Mouse (Mus musculus) urinary bladder, postnatal 25 days (tissue): ENCODE measurements around the gene Sclt1.

Experiments used
- DNase-seq: peaks from one replicate; pipeline ENCODE4 v3.0.0; 2022; ENCODE audit warnings: low spot score

Sclt1 gene

GRCm38 (mm10) chr3:41606330-41606664 lies 136.0 kb downstream of the Sclt1 start:
- no peak for DNase-seq

- DNase-seq, result no peak
Measured at GRCm38 (mm10) chr3:41605601-41606329, 136.5 kb downstream of the Sclt1 start.

DNA sequence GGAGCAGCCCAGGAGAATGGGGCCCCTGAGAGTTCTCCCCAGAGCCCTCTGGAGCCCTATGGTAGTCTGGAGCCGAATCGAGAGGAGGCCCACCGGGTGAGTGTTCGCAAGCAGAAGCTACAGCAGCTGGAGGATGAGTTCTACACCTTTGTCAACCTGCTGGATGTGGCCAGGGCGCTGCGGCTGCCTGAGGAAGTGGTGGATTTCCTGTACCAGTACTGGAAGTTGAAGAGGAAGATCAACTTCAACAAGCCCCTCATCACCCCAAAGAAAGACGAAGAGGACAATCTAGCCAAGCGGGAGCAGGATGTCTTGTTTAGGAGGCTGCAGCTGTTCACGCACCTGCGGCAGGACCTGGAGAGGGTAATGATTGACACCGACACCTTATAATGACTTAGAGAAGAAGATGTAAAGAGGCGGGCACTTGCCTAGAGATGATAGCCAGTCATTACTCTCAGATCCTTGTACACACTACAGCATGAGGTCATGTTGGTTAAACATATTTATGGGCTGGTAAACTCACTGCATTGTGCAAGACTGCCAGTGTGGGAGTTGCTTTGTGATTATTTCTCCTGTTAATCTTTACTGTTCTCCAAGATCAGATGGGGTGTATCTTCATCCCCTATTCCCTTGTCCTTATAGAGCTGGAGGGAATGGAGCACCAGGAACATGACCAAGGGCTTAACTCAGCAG lies 137.5 kb downstream of the Sclt1 start:
- no peak for DNase-seq

- no peak for DNase-seq
Measured at GRCm38 (mm10) chr3:41603470-41604019, 138.8 kb downstream of the Sclt1 start.

DNA sequence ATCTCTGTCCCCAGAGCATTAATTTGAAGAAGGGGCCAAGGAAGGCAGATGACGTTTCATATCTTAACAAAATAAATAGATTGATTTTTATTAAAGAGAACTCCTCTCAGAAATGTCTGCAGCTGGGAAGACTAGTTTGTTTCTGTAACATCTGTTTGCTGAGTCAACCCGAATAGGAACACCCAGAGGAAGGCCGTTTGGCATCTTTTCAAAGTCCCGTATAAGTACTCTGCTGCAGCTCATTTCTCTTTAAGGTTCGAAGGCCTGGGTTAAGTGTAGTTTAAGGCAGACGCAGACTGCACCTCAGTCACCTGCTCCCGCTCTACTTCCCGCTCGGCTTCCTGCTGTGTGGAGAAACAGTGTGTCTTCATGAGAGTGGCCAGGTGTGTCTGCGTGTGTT lies 139.4 kb downstream of the Sclt1 start:
- DNase-seq, result no peak

- DNase-seq, result no peak
Measured at GRCm38 (mm10) chr3:41601226-41602020, 140.9 kb downstream of the Sclt1 start.

DNA sequence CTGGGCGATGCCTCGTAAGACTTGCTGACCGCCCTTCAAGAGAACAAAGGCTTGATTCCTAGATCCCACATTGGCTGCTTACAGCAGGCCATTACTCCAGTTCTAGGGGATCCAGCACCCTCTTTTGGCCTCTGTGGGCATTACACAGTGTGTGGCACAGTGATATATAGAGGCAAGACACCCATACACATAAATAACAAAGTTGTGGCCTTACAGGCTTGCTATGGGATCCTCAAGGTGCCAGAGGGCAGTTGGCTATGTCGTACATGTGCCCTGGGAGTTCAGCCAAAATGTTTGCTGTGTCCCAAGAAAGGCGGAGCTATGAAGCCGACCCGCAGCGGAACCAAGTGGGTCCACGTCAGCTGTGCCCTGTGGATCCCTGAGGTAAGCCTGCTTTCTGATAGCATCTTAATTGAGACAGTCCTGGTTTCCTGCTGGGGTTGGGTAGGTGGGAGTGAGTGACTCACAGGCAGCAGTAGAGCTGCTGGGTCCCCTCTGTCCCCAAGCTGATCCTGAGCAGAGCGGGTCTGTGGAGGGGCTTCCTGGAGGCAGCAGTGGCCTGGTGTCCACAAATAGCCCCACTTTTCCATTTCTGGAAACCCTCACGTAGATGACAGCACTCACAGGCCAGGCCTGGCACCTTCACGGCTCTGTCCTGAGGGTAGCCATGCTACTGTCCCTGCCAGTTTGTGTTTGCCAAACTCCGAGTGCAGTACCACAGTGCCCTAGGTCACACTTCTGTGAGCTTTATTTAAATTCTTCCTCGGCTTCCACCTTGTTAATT lies 142.3 kb downstream of the Sclt1 start:
- DNase-seq, result peak; percentile 36

DNA sequence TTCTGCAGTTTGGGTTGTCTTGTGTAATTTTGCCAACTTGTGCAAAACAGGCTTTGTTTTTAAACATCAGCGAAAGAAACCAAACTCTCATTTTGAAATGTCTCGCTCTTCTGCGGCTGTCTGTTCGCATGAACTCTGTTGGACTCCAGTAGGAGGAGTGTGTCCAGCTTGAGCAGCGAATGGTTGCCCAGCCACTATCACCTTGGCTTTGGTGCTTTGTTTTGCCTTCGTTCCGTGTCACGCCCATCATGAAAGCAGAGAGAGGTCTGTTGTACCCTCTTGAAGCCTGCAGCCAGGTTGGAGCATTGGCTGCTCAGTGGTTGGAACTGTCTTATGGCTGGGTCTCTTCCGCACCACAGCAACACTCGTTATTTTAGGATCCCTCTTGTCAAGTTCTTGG lies 143.1 kb downstream of the Sclt1 start:
- DNase-seq, result no peak

DNA sequence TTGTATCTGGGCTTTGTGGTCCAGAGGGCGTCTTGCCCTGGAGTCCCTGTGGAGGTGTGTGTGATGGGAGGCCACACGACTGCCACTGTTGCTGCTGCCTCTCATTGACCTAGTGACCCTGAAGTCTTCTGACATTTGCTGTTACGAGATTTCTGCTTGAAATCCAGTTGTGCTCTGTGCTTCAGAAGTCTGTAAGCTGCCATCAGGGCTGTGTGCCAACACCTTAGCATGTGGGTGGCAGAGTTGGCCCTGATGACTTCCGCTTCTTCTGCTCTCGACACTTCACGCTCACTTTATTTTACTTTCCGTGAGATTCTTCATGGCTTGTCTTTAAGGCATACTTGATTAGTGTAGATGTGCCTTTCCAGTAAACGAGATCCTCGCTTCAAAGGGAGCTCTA lies 143.9 kb downstream of the Sclt1 start:
- no peak for DNase-seq

DNA sequence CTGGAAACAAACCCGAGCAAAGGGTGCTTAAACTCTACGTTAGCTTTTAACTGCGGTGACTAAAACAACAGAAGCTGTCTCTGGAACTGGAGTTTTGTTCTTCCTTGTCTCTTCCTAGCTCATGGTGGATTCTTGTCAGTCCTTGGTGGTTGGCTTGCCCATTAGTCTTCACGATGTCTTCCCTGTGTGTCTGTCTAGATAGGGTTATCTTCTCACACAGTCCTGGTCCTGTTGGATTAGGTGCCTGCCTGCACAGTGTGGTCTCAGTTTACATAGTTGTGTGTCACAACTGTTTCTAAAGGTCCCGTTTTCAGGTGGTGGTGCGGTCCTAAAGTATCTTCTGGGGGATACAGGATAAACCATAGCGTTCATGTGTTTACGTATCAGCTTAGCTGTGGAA lies 145.3 kb downstream of the Sclt1 start:
- DNase-seq, result no peak

DNA sequence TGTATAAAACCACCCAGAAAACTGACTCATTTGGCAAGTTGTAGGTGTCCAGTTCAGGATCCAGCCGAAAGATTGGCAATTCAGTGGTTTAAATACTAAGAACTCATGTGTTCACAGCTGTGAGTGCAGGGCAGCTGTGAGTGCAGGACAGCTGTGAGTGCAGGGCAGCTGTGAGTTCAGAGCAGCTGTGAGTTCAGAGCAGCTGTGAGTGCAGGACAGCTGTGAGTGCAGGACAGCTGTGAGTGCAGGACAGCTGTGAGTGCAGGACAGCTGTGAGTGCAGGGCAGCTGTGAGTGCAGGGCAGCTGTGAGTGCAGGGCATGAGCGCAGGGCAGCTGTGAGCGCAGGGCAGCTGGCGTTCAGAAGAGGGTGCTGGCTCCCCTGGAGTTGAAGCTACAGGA lies 147.3 kb downstream of the Sclt1 start:
- DNase-seq, result no peak

GRCm38 (mm10) chr3:41594097-41594879 lies 148.0 kb downstream of the Sclt1 start:
- no peak for DNase-seq

GRCm38 (mm10) chr3:41592805-41593204 lies 149.5 kb downstream of the Sclt1 start:
- no peak for DNase-seq

GRCm38 (mm10) chr3:41591651-41592170 lies 150.6 kb downstream of the Sclt1 start:
- DNase-seq, result no peak

GRCm38 (mm10) chr3:41590695-41591559 lies 151.4 kb downstream of the Sclt1 start:
- DNase-seq, result no peak

- DNase-seq, result no peak
Measured at GRCm38 (mm10) chr3:41589988-41590387, 152.3 kb downstream of the Sclt1 start.

GRCm38 (mm10) chr3:41589246-41589914 lies 152.9 kb downstream of the Sclt1 start:
- no peak for DNase-seq

DNA sequence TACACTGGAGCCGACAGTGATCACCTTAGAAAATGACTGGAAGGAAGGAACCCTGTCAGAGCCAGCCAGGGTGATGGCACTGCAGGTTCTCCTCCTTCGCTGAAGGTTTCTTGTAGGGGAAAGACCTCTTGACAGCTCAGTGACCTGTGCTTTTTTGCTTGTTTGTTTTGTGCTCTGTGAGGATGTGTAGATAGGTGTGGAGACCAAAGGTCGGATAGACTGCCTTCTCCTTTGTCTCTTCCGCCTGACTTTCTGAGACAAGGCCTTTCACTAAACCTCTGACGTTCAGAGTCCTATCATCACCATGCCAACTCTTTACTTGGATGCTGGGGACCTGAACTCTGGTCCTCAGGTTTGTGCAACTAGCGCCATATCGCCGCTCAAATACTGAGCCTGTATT lies 153.8 kb downstream of the Sclt1 start:
- DNase-seq, result no peak

DNA sequence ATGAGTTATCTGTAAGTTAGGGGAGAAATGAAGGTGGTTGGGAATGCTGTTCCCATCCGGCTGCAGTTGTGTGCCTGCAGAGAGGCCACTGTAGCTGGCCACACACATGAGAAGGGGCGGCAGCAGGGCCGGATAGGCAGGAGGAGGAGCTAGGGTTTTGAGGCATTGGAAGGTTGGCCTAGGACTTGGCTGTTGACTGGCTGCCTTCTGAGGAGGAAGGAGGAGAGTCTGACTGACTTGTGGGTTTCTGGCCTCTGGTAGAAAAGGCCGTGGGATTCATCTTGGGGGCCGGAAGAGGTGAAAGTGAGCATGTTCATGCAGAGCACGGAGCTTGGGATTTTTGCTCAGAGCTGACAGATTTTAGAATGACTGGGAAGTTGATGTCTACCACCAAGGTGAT lies 154.7 kb downstream of the Sclt1 start:
- no peak for DNase-seq
